Mouse (Mus musculus) liver, postnatal 0 days (tissue): ENCODE measurements at regions not wholly inside any gene's neighbourhood (a gene's known extent, or its start where the extent isn't known, plus 50 kb on each side); places are given as distances from the start of the nearest gene placed in this dataset.

Experiments
- ATAC-seq: fragments of 200-750 bp; cut with Nextera tagmentation; 2 replicates; pipeline ENCODE4 v1.8.0; 2017; ENCODE audit warnings: mild to moderate bottlenecking, moderate library complexity
- DNase-seq: peaks from one replicate; pipeline ENCODE4 v3.0.0-alpha.2; 2016
- H3K27ac ChIP-seq: fragments of 300-500 bp; sonication (generic); 2 replicates; pipeline ENCODE4 v1.5.1; 2014; ENCODE audit warnings: antibody characterized with exemption, moderate library complexity, mild to moderate bottlenecking, low read depth
- H3K27me3 ChIP-seq: fragments of 300-500 bp; sonication (generic); 2 replicates; pipeline ENCODE4 v1.6.1; 2014; ENCODE audit warnings: low read length, control low read depth, mixed read lengths; ENCODE audit not compliant: insufficient read depth
- H3K36me3 ChIP-seq: fragments of 300-500 bp; sonication (generic); replicated peaks from 2 replicates; pipeline ENCODE4 v1.6.1; 2014; ENCODE audit warnings: mild to moderate bottlenecking, control low read depth, low read length, moderate library complexity, mixed read lengths; ENCODE audit not compliant: insufficient read depth
- H3K4me1 ChIP-seq: fragments of 300-500 bp; sonication (generic); 2 replicates; pipeline ENCODE4 v1.6.1; 2014; ENCODE audit warnings: antibody characterized with exemption, mild to moderate bottlenecking, control low read depth; ENCODE audit not compliant: insufficient read depth
- H3K4me2 ChIP-seq: fragments of 300-500 bp; sonication (generic); 2 replicates; pipeline ENCODE4 v1.6.1; 2014; ENCODE audit warnings: low read depth, mild to moderate bottlenecking, low read length, moderate library complexity, mixed read lengths
- H3K4me3 ChIP-seq: fragments of 300-500 bp; sonication (generic); 2 replicates; pipeline ENCODE4 v1.5.1; 2014; ENCODE audit warnings: low read depth, low read length
- H3K9ac ChIP-seq: fragments of 300-500 bp; sonication (generic); replicated peaks from 2 replicates; pipeline ENCODE4 v1.6.1; 2014; ENCODE audit warnings: mild to moderate bottlenecking, moderate library complexity
- H3K9me3 ChIP-seq: fragments of 300-500 bp; sonication (generic); 2 replicates; pipeline ENCODE4 v1.6.1; 2016; ENCODE audit warnings: mild to moderate bottlenecking, control low read depth, low read length, mixed read lengths
- CTCF ChIP-seq: sonication (generic); IDR thresholded peaks from 2 replicates; pipeline ENCODE4 v1.5.1; 2016; ENCODE audit warnings: antibody characterized with exemption, low read depth
- EP300 ChIP-seq: IDR thresholded peaks from 2 replicates; pipeline ENCODE4 v1.6.1; 2016; ENCODE audit warnings: antibody characterized with exemption, low read depth, mild to moderate bottlenecking
- WGBS: fragments of 180-500 bp; shearing (Covaris S2); extraction: QIAGEN DNeasy Blood & Tissue Kit; methylation state at CpG from one replicate; pipeline ENCODE4 v1.1.7; 2014; ENCODE audit not compliant: insufficient replicate concordance; 5-methylcytosine and 5-hydroxymethylcytosine counted together

DNA sequence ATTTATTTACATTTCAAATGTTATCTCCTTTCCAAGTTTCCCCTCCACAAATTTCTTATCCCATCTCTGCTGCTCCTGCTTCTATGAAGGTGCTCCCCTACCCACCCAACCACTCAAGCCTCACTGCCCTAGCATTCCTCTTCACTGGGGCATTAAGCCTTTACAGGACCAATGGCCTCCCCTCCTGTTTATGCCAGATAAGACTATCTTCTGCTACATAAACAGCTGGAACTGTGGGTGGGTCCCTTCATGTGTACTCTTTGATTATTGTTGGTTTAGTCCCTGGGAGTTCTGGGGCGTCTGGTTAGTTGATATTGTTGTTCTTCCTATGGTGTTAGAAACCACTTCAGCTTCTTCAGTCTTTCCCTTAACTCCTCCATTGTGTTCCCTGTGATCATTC, 1164.1 kb upstream of the Got2 start:
- TF ChIP-seq CTCF (no peak), EP300 (0 out of 2 replicates have a peak, but pooled peaks have one; percentile 24)
- Histone ChIP-seq H3K4me3 (no peak overlapping the region), H3K4me2 (no peak overlapping the region), H3K27ac (no peak overlapping the region), H3K9ac (no peak overlapping the region), H3K4me1 (no peaks in the 10 kb centered on the region), H3K36me3 (no peaks in the 10 kb centered on the region), H3K27me3 (no peaks in the 10 kb centered on the region), H3K9me3 (no peaks in the 10 kb centered on the region)
- peak; percentile 33; the same call in 1 of the 2 replicates for ATAC-seq
- DNase-seq, result no peak
- WGBS, result 44% methylated on average over 1 of the region's 1 CpGs

DNA sequence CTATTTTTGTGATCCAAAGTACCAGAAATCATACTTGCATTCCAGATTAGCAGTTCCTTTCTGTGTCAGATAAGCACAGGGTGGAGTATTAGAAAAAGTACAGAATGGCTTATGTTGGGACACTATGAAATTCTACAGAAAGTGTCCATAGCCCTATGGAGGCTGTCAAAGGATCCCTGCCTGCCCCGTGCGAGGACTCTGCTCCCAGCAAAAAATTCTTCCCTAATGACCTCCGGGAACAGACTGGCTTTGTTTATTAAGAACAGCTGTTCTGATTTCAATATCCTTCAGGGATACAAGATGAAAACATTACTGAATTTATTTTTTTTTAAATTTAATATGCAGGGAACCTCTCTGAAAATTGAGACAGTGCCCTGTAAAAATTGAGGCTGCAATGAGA, 1151.4 kb upstream of the Got2 start:
- Histone ChIP-seq H3K4me3 (no peak overlapping the region), H3K9me3 (no peaks in the 10 kb centered on the region), H3K9ac (no peak overlapping the region), H3K4me2 (no peak overlapping the region), H3K27ac (no peak overlapping the region), H3K27me3 (no peaks in the 10 kb centered on the region), H3K36me3 (no peaks in the 10 kb centered on the region), H3K4me1 (no peaks in the 10 kb centered on the region)
- WGBS, result 73% methylated on average over 3 of the region's 3 CpGs
- no peak for DNase-seq
- TF ChIP-seq EP300 (no peak), CTCF (no peak)
- no peak for ATAC-seq

DNA sequence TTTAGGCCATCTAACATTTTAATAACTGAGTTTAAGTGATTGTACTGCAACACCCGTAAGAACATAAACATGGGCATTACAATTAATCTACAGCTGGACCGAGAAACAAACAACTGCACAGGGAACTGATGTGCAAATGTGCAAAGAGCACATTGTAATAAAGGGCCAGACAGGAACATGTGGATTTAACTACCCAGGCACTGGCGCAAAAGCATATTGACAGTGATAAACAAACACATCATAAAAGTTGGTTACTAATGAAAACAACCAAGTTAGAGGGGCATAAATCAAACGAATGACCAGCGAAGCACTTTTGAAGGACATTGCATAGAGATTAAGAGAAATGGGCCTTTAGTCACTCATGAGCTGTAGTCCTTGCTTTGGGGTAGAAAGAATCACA, 1150.5 kb upstream of the Got2 start:
- no peaks in the 10 kb centered on the region for H3K27me3 ChIP-seq
- no peak overlapping the region for H3K4me2 ChIP-seq
- no peak overlapping the region for H3K9ac ChIP-seq
- H3K27ac ChIP-seq, result no peak overlapping the region
- no peak for DNase-seq
- no peaks in the 10 kb centered on the region for H3K4me1 ChIP-seq
- TF ChIP-seq CTCF (no peak), EP300 (no peak)
- no peaks in the 10 kb centered on the region for H3K36me3 ChIP-seq
- H3K9me3 ChIP-seq, result no peaks in the 10 kb centered on the region
- no peak for ATAC-seq
- no peak overlapping the region for H3K4me3 ChIP-seq
- WGBS, result 71% methylated on average over 5 of the region's 5 CpGs

DNA sequence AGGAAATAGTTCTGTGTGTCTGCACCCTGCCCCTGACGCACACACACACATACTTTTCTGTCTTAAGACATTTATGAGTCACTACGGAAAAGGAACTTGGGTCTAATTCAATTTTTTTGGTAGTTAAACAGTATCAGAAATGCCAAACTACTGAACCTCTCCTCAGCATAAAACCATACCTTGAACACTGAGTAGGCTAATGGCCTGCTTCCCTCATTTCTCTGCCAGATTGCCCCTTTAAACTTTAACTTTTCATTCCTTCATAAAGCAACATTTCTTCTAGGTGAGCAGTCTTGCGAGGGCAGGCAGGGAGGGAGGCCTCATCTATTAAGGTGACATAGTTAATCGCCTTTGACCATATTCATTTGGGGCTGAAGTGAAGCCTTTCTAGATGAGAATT, 1143.8 kb upstream of the Got2 start:
- Histone ChIP-seq H3K27ac (no peak overlapping the region), H3K4me2 (no peak overlapping the region), H3K27me3 (no peaks in the 10 kb centered on the region), H3K4me3 (no peak overlapping the region), H3K9ac (no peak overlapping the region), H3K4me1 (no peaks in the 10 kb centered on the region), H3K9me3 (no peaks in the 10 kb centered on the region), H3K36me3 (no peaks in the 10 kb centered on the region)
- WGBS, result 79% methylated on average over 4 of the region's 4 CpGs
- no peak for DNase-seq
- no peak for TF ChIP-seq EP300
- no peak for TF ChIP-seq CTCF
- ATAC-seq, result no peak

DNA sequence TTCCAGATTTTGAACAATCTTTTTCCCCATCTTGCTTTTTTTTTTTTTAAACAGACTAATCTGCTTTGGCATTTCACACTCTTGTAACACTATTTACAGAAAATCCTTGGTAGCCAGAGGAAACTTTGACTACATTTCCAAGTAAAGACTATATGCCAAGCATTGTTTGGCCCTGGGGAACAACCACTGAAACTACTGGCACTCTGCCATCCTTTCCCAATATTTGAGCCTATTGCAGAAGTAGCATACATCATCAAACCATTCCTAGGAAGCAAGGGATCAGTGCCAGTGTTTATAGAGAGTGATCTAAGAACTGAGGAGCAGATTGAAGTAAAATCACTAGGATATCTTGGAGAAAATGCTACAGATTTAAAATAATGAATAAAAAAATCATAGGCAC, 1127.2 kb upstream of the Got2 start:
- no peak overlapping the region for H3K4me2 ChIP-seq
- DNase-seq (no peak), ATAC-seq (no peak)
- H3K9ac ChIP-seq, result no peak overlapping the region
- H3K27me3 ChIP-seq, result no peaks in the 10 kb centered on the region
- TF ChIP-seq EP300 (no peak), CTCF (no peak)
- no peaks in the 10 kb centered on the region for H3K4me1 ChIP-seq
- no peaks in the 10 kb centered on the region for H3K36me3 ChIP-seq
- H3K9me3 ChIP-seq, result no peaks in the 10 kb centered on the region
- H3K4me3 ChIP-seq, result no peak overlapping the region
- H3K27ac ChIP-seq, result no peak overlapping the region

DNA sequence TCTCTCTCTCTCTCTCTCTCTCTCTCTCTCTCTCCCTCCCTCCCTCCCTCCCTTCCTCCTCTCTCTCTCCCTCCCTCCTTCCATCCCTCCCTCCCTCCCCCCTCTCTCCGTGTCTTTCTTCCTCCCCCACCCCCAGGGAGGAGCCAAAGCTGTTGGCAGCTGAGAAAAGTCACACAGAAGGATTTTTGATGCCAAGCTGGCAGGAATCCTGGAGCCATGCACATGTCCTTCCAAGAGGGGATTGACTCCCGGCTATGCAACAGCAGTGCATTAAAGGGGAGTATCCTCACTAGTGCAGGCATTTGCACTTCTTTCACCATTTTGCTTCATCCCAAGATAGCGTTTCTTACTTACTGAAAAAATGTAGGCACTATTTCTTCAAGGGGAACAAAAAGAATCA, 1115.8 kb upstream of the Got2 start:
- 40% methylated on average over 3 of the region's 3 CpGs for WGBS
- Histone ChIP-seq H3K27ac (no peak overlapping the region), H3K9ac (no peak overlapping the region), H3K9me3 (no peaks in the 10 kb centered on the region), H3K36me3 (no peaks in the 10 kb centered on the region), H3K4me1 (no peaks in the 10 kb centered on the region), H3K27me3 (no peaks in the 10 kb centered on the region), H3K4me2 (no peak overlapping the region), H3K4me3 (no peak overlapping the region)
- DNase-seq (no peak), ATAC-seq (no peak)
- TF ChIP-seq EP300 (no peak), CTCF (no peak)

DNA sequence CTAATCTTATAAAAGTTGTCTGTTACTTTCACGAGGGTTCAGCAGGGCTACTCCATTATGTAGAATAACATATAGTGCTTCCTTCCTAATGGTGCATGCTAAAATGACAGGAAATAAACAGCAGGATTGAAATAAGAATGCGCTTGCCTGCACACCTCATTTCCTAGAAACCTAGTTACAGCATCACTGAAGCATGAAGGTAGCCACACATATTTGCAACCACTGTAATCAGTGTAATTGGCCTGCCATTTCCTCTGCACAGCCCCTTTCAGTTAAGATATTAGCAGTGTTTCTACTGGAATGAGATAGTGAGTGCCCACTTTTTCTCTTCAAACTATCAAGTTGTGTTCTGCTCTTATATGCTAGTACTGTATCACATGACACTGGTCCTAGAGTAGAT, 1094.8 kb upstream of the Got2 start:
- H3K4me3 ChIP-seq, result no peak overlapping the region
- no peaks in the 10 kb centered on the region for H3K9me3 ChIP-seq
- DNase-seq, result no peak
- H3K27me3 ChIP-seq, result no peaks in the 10 kb centered on the region
- no peak overlapping the region for H3K4me2 ChIP-seq
- H3K27ac ChIP-seq, result no peak overlapping the region
- WGBS, result 66% methylated on average over 2 of the region's 2 CpGs
- TF ChIP-seq EP300, result no peak
- H3K36me3 ChIP-seq, result no peaks in the 10 kb centered on the region
- H3K4me1 ChIP-seq, result no peaks in the 10 kb centered on the region
- ATAC-seq, result no peak
- H3K9ac ChIP-seq, result no peak overlapping the region
